Mouse (Mus musculus) kidney, postnatal 36 days (tissue): ENCODE results near the gene Mbnl1.
"Not testable (repeated sequence)": the region's sequence is repeated elsewhere in the genome, so short reads cannot be mapped to it uniquely, and the experiment has no call there.

Experiments
- DNase-seq, 2 experiments: peaks; one replicate each; pipeline ENCODE4 v3.0.0; 2021 to 2022; ENCODE audit warnings: mixed read lengths in 2 of 2

Mbnl1 gene

GRCm38 (mm10) chr3:60472681-60473177 is at the start of gene Mbnl1:
Gene Mbnl1 (plus strand): TSS chr3:60472830.
- DNase-seq, result no peak

- no peak for DNase-seq
Measured at GRCm38 (mm10) chr3:60424148-60424547, 48.5 kb upstream of the Mbnl1 start.

GRCm38 (mm10) chr3:60429049-60429448 is 43.6 kb upstream of the Mbnl1 start:
- no peak for DNase-seq

GRCm38 (mm10) chr3:60437254-60437653 is 35.4 kb upstream of the Mbnl1 start:
- DNase-seq, result no peak

- DNase-seq, result peak; percentile 73 to 78
Measured at GRCm38 (mm10) chr3:60437678-60438232, 34.9 kb upstream of the Mbnl1 start.

- no peak for DNase-seq
Measured at GRCm38 (mm10) chr3:60438715-60439114, 33.9 kb upstream of the Mbnl1 start.

- no peak for DNase-seq
Measured at GRCm38 (mm10) chr3:60461828-60462521, 10.7 kb upstream of the Mbnl1 start.

GRCm38 (mm10) chr3:60468667-60469066 is 4.0 kb upstream of the Mbnl1 start:
- DNase-seq, result not testable (repeated sequence)

- DNase-seq, result peak; percentile 13 to 29
Measured at GRCm38 (mm10) chr3:60469170-60469805, 3.3 kb upstream of the Mbnl1 start.

GRCm38 (mm10) chr3:60472011-60472680 is 484 bp upstream of the Mbnl1 start:
- DNase-seq, result no peak

GRCm38 (mm10) chr3:60473861-60474653 is 1.4 kb downstream of the Mbnl1 start:
- DNase-seq, result no peak

- DNase-seq, result no peak
Measured at GRCm38 (mm10) chr3:60474654-60474972, 2.0 kb downstream of the Mbnl1 start.

- DNase-seq, result no peak
Measured at GRCm38 (mm10) chr3:60475055-60475454, 2.4 kb downstream of the Mbnl1 start.

GRCm38 (mm10) chr3:60476751-60477255 is 4.2 kb downstream of the Mbnl1 start:
- DNase-seq, result no peak

GRCm38 (mm10) chr3:60478433-60478832 is 5.8 kb downstream of the Mbnl1 start:
- no peak for DNase-seq

GRCm38 (mm10) chr3:60480716-60481115 is 8.1 kb downstream of the Mbnl1 start:
- DNase-seq, result no peak

- no peak for DNase-seq
Measured at GRCm38 (mm10) chr3:60481740-60482399, 9.2 kb downstream of the Mbnl1 start.

- DNase-seq, result no peak
Measured at GRCm38 (mm10) chr3:60483305-60483704, 10.7 kb downstream of the Mbnl1 start.

GRCm38 (mm10) chr3:60485987-60486712 is 13.5 kb downstream of the Mbnl1 start:
- no peak for DNase-seq

- DNase-seq, result no peak
Measured at GRCm38 (mm10) chr3:60486713-60487170, 14.1 kb downstream of the Mbnl1 start.

- no peak for DNase-seq
Measured at GRCm38 (mm10) chr3:60489509-60489908, 16.9 kb downstream of the Mbnl1 start.
